In genomic region chr17:66125211-66125610, GRCm38 (mm10) we compare ENCODE assay signal across 11 mouse cellular contexts. TPM values are rescaled to one million over a fixed set of nuclear protein-coding genes. Genes with fewer than 3 reads are reported as not detected.
DNase-seq lines count a peak whose midpoint lies in the region; ATAC-seq lines count a peak whose summit lies in the region.
"Had no signal": no experiment of that assay in that cellular context is flagged by ENCODE, and none has a peak within 500 bp of the region (broad histone marks: within the 10 kb centered on the region; RNA-seq: fewer than 3 reads in every experiment).

No protein-coding gene starts in this region.

- WGBS in hindbrain, embryonic 13.5 days, result 74% methylated on average over 5 of the region's 5 CpGs
- 75% methylated on average over 5 of the region's 5 CpGs for WGBS in hindbrain, embryonic 11.5 days
- WGBS in limb, embryonic 12.5 days, result 59% methylated on average over 5 of the region's 5 CpGs

- H3K4me3 ChIP-seq in hindbrain, embryonic 13.5 days, result no peak overlapping the region
- no peak overlapping the region for H3K4me3 ChIP-seq in hindbrain, embryonic 11.5 days (ENCODE audit: low read depth, low read length)
- no peak overlapping the region for H3K4me3 ChIP-seq in limb, embryonic 12.5 days (replicated peaks)

- no peaks in the 10 kb centered on the region for H3K9me3 ChIP-seq in hindbrain, embryonic 13.5 days
- no peaks in the 10 kb centered on the region for H3K9me3 ChIP-seq in hindbrain, embryonic 11.5 days (ENCODE audit: control insufficient read depth, low read length)
- H3K9me3 ChIP-seq in limb, embryonic 12.5 days, result no peaks in the 10 kb centered on the region

- H3K4me1 ChIP-seq in hindbrain, embryonic 13.5 days (replicated peaks), result peaks cover 9% of the 10 kb centered on the region
- H3K4me1 ChIP-seq in hindbrain, embryonic 11.5 days (replicated peaks; ENCODE audit: control insufficient read depth, insufficient read depth, low read length), result peaks cover 3% of the 10 kb centered on the region; the same call in 1 of the 2 replicates
- H3K4me1 ChIP-seq in limb, embryonic 12.5 days (replicated peaks), result peaks cover 7% of the 10 kb centered on the region; the same call in 1 of the 2 replicates

- H3K4me2 ChIP-seq in hindbrain, embryonic 13.5 days, result no peak overlapping the region
- H3K4me2 ChIP-seq in hindbrain, embryonic 11.5 days (replicated peaks; ENCODE audit: low read depth, low read length), result no peak overlapping the region
- H3K4me2 ChIP-seq in limb, embryonic 12.5 days, result peak overlapping the region; percentile 77; the same call in 1 of the 2 replicates

- no peaks in the 10 kb centered on the region for H3K27me3 ChIP-seq in hindbrain, embryonic 13.5 days
- no peaks in the 10 kb centered on the region for H3K27me3 ChIP-seq in hindbrain, embryonic 11.5 days (ENCODE audit: control insufficient read depth, insufficient read depth, low read length)
- no peaks in the 10 kb centered on the region for H3K27me3 ChIP-seq in limb, embryonic 12.5 days

- DNase-seq in hindbrain, embryonic 11.5 days (ENCODE audit: low spot score), result no peak
- DNase-seq in CD4-positive helper T cell, adult 2 months (ENCODE audit: low read depth, low spot score), result peak; percentile 22
- DNase-seq in R1 (ENCODE audit: low read depth, low spot score), result peak; percentile 25
- DNase-seq in urinary bladder, postnatal 10 days (ENCODE audit: low spot score), result no peak
- DNase-seq in right cerebral cortex, postnatal 14 days, result no peak
- no peak for DNase-seq in lung, postnatal 10 days
- DNase-seq: cerebellum, postnatal 14 days; gastrocnemius, postnatal 36 days; kidney, postnatal 10 days had no signal

- H3K9ac ChIP-seq in hindbrain, embryonic 13.5 days, result 0 out of 2 replicates have a peak overlapping the region, but pooled peaks have one; percentile 3
- H3K9ac ChIP-seq in hindbrain, embryonic 11.5 days (ENCODE audit: low read depth, low read length), result no peak overlapping the region
- no peak overlapping the region for H3K9ac ChIP-seq in limb, embryonic 12.5 days (replicated peaks)

- H3K36me3 ChIP-seq in hindbrain, embryonic 13.5 days, result peaks cover 8% of the 10 kb centered on the region
- H3K36me3 ChIP-seq in hindbrain, embryonic 11.5 days (ENCODE audit: control insufficient read depth, insufficient read depth, low read length), result no peaks in the 10 kb centered on the region
- peaks cover 41% of the 10 kb centered on the region for H3K36me3 ChIP-seq in limb, embryonic 12.5 days

- no peak overlapping the region for H3K27ac ChIP-seq in hindbrain, embryonic 13.5 days
- no peak overlapping the region for H3K27ac ChIP-seq in hindbrain, embryonic 11.5 days (ENCODE audit: low read depth, low read length)
- H3K27ac ChIP-seq in limb, embryonic 12.5 days, result no peak overlapping the region

- ATAC-seq in hindbrain, embryonic 13.5 days (ENCODE audit: low FRiP score), result no peak
- no peak for ATAC-seq in hindbrain, embryonic 11.5 days (ENCODE audit: low FRiP score)
- no peak for ATAC-seq in limb, embryonic 12.5 days (ENCODE audit: insufficient number of reproducible peaks, insufficient read depth, low FRiP score, low TSS enrichment, low read depth)

RNA-seq across cellular contexts. Expression of gene Ddx11, which starts 1.9 kb away (rescaled TPM):
- 6.2 and 7.5 TPM in 2 replicates for polyA plus RNA-seq in hindbrain, embryonic 13.5 days (2015; fragmentation: Nextera tagmentation; extraction: Ambion mirVana)
- polyA plus RNA-seq in hindbrain, embryonic 11.5 days (2014; fragmentation: Nextera tagmentation; extraction: Ambion mirVana), result 13.4 and 17.0 TPM in 2 replicates
- polyA plus RNA-seq in limb, embryonic 12.5 days (2016; fragmentation: Nextera tagmentation; extraction: Ambion mirVana), result 33.4 and 45.0 TPM in 2 replicates

RNA-seq across cellular contexts. Expression of gene Washc1, which starts 13.9 kb away (rescaled TPM):
- 45.4 and 48.0 TPM in 2 replicates for polyA plus RNA-seq in hindbrain, embryonic 13.5 days (2015; fragmentation: Nextera tagmentation; extraction: Ambion mirVana)
- 27.6 and 30.8 TPM in 2 replicates for polyA plus RNA-seq in hindbrain, embryonic 11.5 days (2014; fragmentation: Nextera tagmentation; extraction: Ambion mirVana)
- polyA plus RNA-seq in limb, embryonic 12.5 days (2016; fragmentation: Nextera tagmentation; extraction: Ambion mirVana), result 37.4 and 40.9 TPM in 2 replicates

RNA-seq across cellular contexts. Expression of gene Ndufv2, which starts 23.9 kb away (rescaled TPM):
- polyA plus RNA-seq in hindbrain, embryonic 13.5 days (2015; fragmentation: Nextera tagmentation; extraction: Ambion mirVana), result 354 and 357 TPM in 2 replicates
- 336 and 342 TPM in 2 replicates for polyA plus RNA-seq in hindbrain, embryonic 11.5 days (2014; fragmentation: Nextera tagmentation; extraction: Ambion mirVana)
- polyA plus RNA-seq in limb, embryonic 12.5 days (2016; fragmentation: Nextera tagmentation; extraction: Ambion mirVana), result 295 and 307 TPM in 2 replicates

RNA-seq across cellular contexts. Expression of gene Ankrd12, which starts 48.3 kb away (rescaled TPM):
- polyA plus RNA-seq in hindbrain, embryonic 13.5 days (2015; fragmentation: Nextera tagmentation; extraction: Ambion mirVana), result 148 and 150 TPM in 2 replicates
- polyA plus RNA-seq in hindbrain, embryonic 11.5 days (2014; fragmentation: Nextera tagmentation; extraction: Ambion mirVana), result 35.3 and 49.2 TPM in 2 replicates
- 25.0 and 28.2 TPM in 2 replicates for polyA plus RNA-seq in limb, embryonic 12.5 days (2016; fragmentation: Nextera tagmentation; extraction: Ambion mirVana)

Comparison
In these comparisons a context has a peak if more than half of its experiments do, and no peak if none do; other contexts are left out.
1. DNase-seq: peak in CD4-positive helper T cell, adult 2 months (single experiment) and R1 (single experiment); none in hindbrain, embryonic 11.5 days (single experiment), urinary bladder, postnatal 10 days (single experiment), right cerebral cortex, postnatal 14 days (single experiment) and lung, postnatal 10 days (single experiment).